Mouse (Mus musculus): ENCODE data around the gene Cd40. TPM values are rescaled to one million over a fixed set of nuclear protein-coding genes. Genes with fewer than 3 reads are reported as not detected.

Cd40 gene
- polyA plus RNA-seq, 1 experiment from 2014 or later = 3.6 TPM

GRCm38 (mm10) chr2:165050826-165051548, 4.4 kb upstream of the Cd40 start:
- no peak overlapping the region for H3K9ac ChIP-seq (ENCODE audit: low read depth, low read length)
- WGBS = 71% methylated on average over 18 of the region's 18 CpGs
- no peaks in the 10 kb centered on the region for H3K27me3 ChIP-seq (replicated peaks; ENCODE audit: control insufficient read depth, insufficient read depth, low read length)
- H3K4me3 ChIP-seq (ENCODE audit: low read depth, low read length) = no peak overlapping the region
- ATAC-seq = no peak
- TF ChIP-seq CTCF (IDR thresholded peaks at IDR 0.05; ENCODE audit: low read depth) = no peak
- no peak overlapping the region for H3K4me2 ChIP-seq (replicated peaks; ENCODE audit: low read depth)
- no peaks in the 10 kb centered on the region for H3K9me3 ChIP-seq (ENCODE audit: control insufficient read depth)
- no peaks in the 10 kb centered on the region for H3K36me3 ChIP-seq (ENCODE audit: control insufficient read depth, insufficient read depth)
- no peak overlapping the region for H3K27ac ChIP-seq (ENCODE audit: low read depth, low read length)
- 0 out of 2 replicates have a peak, but pooled peaks cover 10% of the 10 kb centered on the region for H3K4me1 ChIP-seq (replicated peaks; ENCODE audit: control insufficient read depth, insufficient read depth, low read length)

DNA sequence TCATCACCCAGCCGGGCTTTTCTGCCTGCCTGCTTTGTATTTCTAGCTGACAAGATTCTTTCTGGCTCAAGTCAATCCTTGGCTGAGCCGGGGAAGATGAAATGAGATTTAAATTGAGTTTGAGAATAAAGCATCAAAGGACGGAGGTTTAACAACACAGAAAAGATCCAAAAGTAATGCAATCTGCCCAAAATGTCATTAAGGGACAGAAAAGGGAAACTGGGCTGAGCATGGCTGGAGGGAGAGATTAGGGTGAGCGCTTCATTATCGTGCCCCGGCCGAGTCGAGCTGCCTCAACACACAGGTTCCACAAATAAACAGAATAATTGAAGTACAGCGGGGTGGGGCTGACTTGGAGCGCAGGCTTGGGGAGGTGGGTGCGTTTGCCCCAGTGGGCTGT, 3.9 kb upstream of the Cd40 start:
- H3K9ac ChIP-seq (ENCODE audit: low read depth, low read length) = no peak overlapping the region
- H3K27me3 ChIP-seq (replicated peaks; ENCODE audit: control insufficient read depth, insufficient read depth, low read length) = no peaks in the 10 kb centered on the region
- H3K4me2 ChIP-seq (replicated peaks; ENCODE audit: low read depth) = no peak overlapping the region
- no peaks in the 10 kb centered on the region for H3K9me3 ChIP-seq (ENCODE audit: control insufficient read depth)
- no peak for ATAC-seq
- 0 out of 2 replicates have a peak, but pooled peaks cover 10% of the 10 kb centered on the region for H3K4me1 ChIP-seq (replicated peaks; ENCODE audit: control insufficient read depth, insufficient read depth, low read length)
- TF ChIP-seq CTCF (IDR thresholded peaks at IDR 0.05; ENCODE audit: low read depth) = no peak
- no peak overlapping the region for H3K4me3 ChIP-seq (ENCODE audit: low read depth, low read length)
- 40% methylated on average over 11 of the region's 11 CpGs for WGBS
- no peak overlapping the region for H3K27ac ChIP-seq (ENCODE audit: low read depth, low read length)
- H3K36me3 ChIP-seq (ENCODE audit: control insufficient read depth, insufficient read depth) = no peaks in the 10 kb centered on the region

- H3K4me1 ChIP-seq (replicated peaks; ENCODE audit: control insufficient read depth, insufficient read depth, low read length) = 0 out of 2 replicates have a peak, but pooled peaks cover 10% of the 10 kb centered on the region
- H3K27ac ChIP-seq (ENCODE audit: low read depth, low read length) = no peak overlapping the region; the same call in 1 of the 2 replicates
- peak overlapping the region; percentile 60 for H3K4me2 ChIP-seq (replicated peaks; ENCODE audit: low read depth)
- peak overlapping the region; percentile 26; the same call in 1 of the 2 replicates for H3K9ac ChIP-seq (ENCODE audit: low read depth, low read length)
- no peaks in the 10 kb centered on the region for H3K27me3 ChIP-seq (replicated peaks; ENCODE audit: control insufficient read depth, insufficient read depth, low read length)
- peak overlapping the region; percentile 38 for H3K4me3 ChIP-seq (ENCODE audit: low read depth, low read length)
- H3K9me3 ChIP-seq (ENCODE audit: control insufficient read depth) = no peaks in the 10 kb centered on the region
- 3% methylated on average over 7 of the region's 7 CpGs for WGBS
- TF ChIP-seq CTCF (IDR thresholded peaks at IDR 0.05; ENCODE audit: low read depth) = no peak
- no peak for ATAC-seq
- no peaks in the 10 kb centered on the region for H3K36me3 ChIP-seq (ENCODE audit: control insufficient read depth, insufficient read depth)
Measured at GRCm38 (mm10) chr2:165055905-165056304, 478 bp downstream of the Cd40 start.

DNA sequence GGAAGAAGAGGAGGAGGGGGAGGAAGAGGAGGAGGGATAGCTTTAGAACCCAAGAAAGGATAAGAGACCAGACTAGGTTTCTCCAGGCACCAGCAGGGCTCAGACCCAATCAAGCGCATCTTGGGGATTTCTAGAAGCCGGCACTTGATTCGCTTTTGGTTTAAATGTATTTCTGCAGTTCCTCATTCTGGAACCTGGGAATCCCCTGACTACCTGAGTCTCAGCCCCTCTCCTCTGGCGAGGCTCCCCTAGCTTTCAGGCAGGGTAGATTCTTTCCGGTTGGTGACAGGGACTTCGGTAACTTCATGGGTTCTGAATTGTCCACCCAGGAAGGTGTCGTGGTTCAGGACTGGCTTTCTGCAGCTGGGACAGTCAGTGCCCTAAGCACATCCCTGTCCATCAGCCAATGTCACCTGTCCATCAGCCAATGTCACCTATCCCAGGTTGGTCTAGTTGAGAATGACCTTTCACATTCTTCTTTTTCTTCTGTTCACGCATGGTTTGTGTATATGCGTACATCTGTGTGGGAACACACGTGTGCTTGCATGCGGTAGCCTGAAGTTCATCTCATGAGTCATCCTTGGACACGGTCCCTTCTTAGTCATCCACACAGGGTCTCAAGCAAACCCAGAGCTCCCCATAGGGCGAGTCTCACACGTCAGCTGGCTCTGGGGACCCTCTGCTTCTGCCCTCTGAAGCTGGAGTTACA, 1.1 kb downstream of the Cd40 start:
- ATAC-seq = no peak
- H3K4me1 ChIP-seq (replicated peaks; ENCODE audit: control insufficient read depth, insufficient read depth, low read length) = 0 out of 2 replicates have a peak, but pooled peaks cover 10% of the 10 kb centered on the region
- no peaks in the 10 kb centered on the region for H3K36me3 ChIP-seq (ENCODE audit: control insufficient read depth, insufficient read depth)
- peak overlapping the region; percentile 60; the same call in 1 of the 2 replicates for H3K4me2 ChIP-seq (replicated peaks; ENCODE audit: low read depth)
- no peak overlapping the region for H3K9ac ChIP-seq (ENCODE audit: low read depth, low read length)
- H3K9me3 ChIP-seq (ENCODE audit: control insufficient read depth) = no peaks in the 10 kb centered on the region
- TF ChIP-seq CTCF (IDR thresholded peaks at IDR 0.05; ENCODE audit: low read depth) = no peak
- no peak overlapping the region for H3K27ac ChIP-seq (ENCODE audit: low read depth, low read length)
- 75% methylated on average over 14 of the region's 14 CpGs for WGBS
- H3K27me3 ChIP-seq (replicated peaks; ENCODE audit: control insufficient read depth, insufficient read depth, low read length) = no peaks in the 10 kb centered on the region
- H3K4me3 ChIP-seq (ENCODE audit: low read depth, low read length) = no peak overlapping the region

GRCm38 (mm10) chr2:165059961-165060360, 4.5 kb downstream of the Cd40 start:
- Histone ChIP-seq H3K4me3 (ENCODE audit: low read depth, low read length) (no peak overlapping the region), H3K9me3 (ENCODE audit: control insufficient read depth) (no peaks in the 10 kb centered on the region), H3K4me2 (replicated peaks; ENCODE audit: low read depth) (no peak overlapping the region), H3K4me1 (replicated peaks; ENCODE audit: control insufficient read depth, insufficient read depth, low read length) (0 out of 2 replicates have a peak, but pooled peaks cover 9% of the 10 kb centered on the region), H3K27ac (ENCODE audit: low read depth, low read length) (no peak overlapping the region), H3K36me3 (ENCODE audit: control insufficient read depth, insufficient read depth) (no peaks in the 10 kb centered on the region), H3K27me3 (replicated peaks; ENCODE audit: control insufficient read depth, insufficient read depth, low read length) (no peaks in the 10 kb centered on the region), H3K9ac (ENCODE audit: low read depth, low read length) (no peak overlapping the region)
- 84% methylated on average over 4 of the region's 4 CpGs for WGBS
- no peak for ATAC-seq
- no peak for TF ChIP-seq CTCF (IDR thresholded peaks at IDR 0.05; ENCODE audit: low read depth)

- no peak overlapping the region for H3K4me3 ChIP-seq (ENCODE audit: low read depth, low read length)
- H3K9ac ChIP-seq (ENCODE audit: low read depth, low read length) = no peak overlapping the region
- H3K36me3 ChIP-seq (ENCODE audit: control insufficient read depth, insufficient read depth) = no peaks in the 10 kb centered on the region
- 48% methylated on average over 16 of the region's 16 CpGs for WGBS
- TF ChIP-seq CTCF (IDR thresholded peaks at IDR 0.05; ENCODE audit: low read depth) = no peak
- H3K9me3 ChIP-seq (ENCODE audit: control insufficient read depth) = no peaks in the 10 kb centered on the region
- H3K4me2 ChIP-seq (replicated peaks; ENCODE audit: low read depth) = no peak overlapping the region
- no peak overlapping the region for H3K27ac ChIP-seq (ENCODE audit: low read depth, low read length)
- H3K4me1 ChIP-seq (replicated peaks; ENCODE audit: control insufficient read depth, insufficient read depth, low read length) = no peaks in the 10 kb centered on the region
- no peak for ATAC-seq
- H3K27me3 ChIP-seq (replicated peaks; ENCODE audit: control insufficient read depth, insufficient read depth, low read length) = no peaks in the 10 kb centered on the region
Measured at GRCm38 (mm10) chr2:165061638-165062433, 6.4 kb downstream of the Cd40 start.
